ENCODE assay signal across 16 mouse cellular contexts in genomic region chr3:33903816-33904215, GRCm38 (mm10). TPM values are rescaled to one million over a fixed set of nuclear protein-coding genes. Genes with fewer than 3 reads are reported as not detected.
"Had no signal": no experiment of that assay in that cellular context is flagged by ENCODE, and none has a peak within 500 bp of the region (broad histone marks: within the 10 kb centered on the region; RNA-seq: fewer than 3 reads in every experiment).

No protein-coding gene starts in this region.

- H3K27me3 ChIP-seq: limb, embryonic 15.5 days had no signal

- H3K4me3 ChIP-seq: layer of hippocampus, adult 2 months; limb, embryonic 15.5 days; liver, embryonic 12.5 days; myocyte; neural tube, embryonic 12.5 days had no signal

- H3K9ac ChIP-seq: limb, embryonic 15.5 days; liver, embryonic 12.5 days; lung, embryonic 14.5 days; neural tube, embryonic 12.5 days had no signal

- H3K4me2 ChIP-seq: limb, embryonic 15.5 days; liver, embryonic 12.5 days; lung, embryonic 14.5 days; neural tube, embryonic 12.5 days had no signal

- H3K4me1 ChIP-seq: limb, embryonic 15.5 days; liver, embryonic 12.5 days had no signal

- H3K36me3 ChIP-seq: limb, embryonic 15.5 days; liver, embryonic 12.5 days; neural tube, embryonic 12.5 days had no signal

- H3K27ac ChIP-seq: layer of hippocampus, adult 2 months; limb, embryonic 15.5 days; liver, embryonic 12.5 days; neural tube, embryonic 12.5 days; stomach, postnatal 0 days had no signal

- H3K9me3 ChIP-seq: limb, embryonic 15.5 days; liver, embryonic 12.5 days; neural tube, embryonic 12.5 days had no signal

- DNase-seq: kidney, adult 11 months; kidney, adult 9 months; kidney, postnatal 10 days; lung, embryonic 14.5 days; lung, postnatal 10 days; lung, postnatal 4 days; right cerebral cortex, postnatal 25 days; thymus, postnatal 14 days had no signal

- ATAC-seq: liver, embryonic 12.5 days had no signal

RNA-seq across cellular contexts. Expression of gene Ccdc39, which starts 59.7 kb away (rescaled TPM):
- total RNA-seq: megakaryocyte, adult 5-6 weeks; neutrophil, adult 5-6 weeks had no signal
